Mouse (Mus musculus) stomach, postnatal 0 days (tissue): ENCODE measurements around the gene Tmem88.

Experiments
- CTCF ChIP-seq: IDR thresholded peaks from 2 replicates; pipeline ENCODE4 v1.5.1; 2016; ENCODE audit warnings: antibody characterized with exemption, low read depth, mild to moderate bottlenecking, moderate library complexity
- EP300 ChIP-seq: optimal IDR thresholded peaks from 2 replicates; pipeline ENCODE3; 2016; ENCODE audit warnings: antibody characterized with exemption

- TF ChIP-seq EP300: no peak
- TF ChIP-seq CTCF: no peak
These were observed 32.3 kb downstream of the Tmem88 start for GRCm38 (mm10) chr11:69365722-69366121.
